Mouse (Mus musculus) hindbrain, embryonic 14.5 days (tissue): ENCODE data around the gene Zfp329. TPM values are rescaled to one million over a fixed set of nuclear protein-coding genes. Genes with fewer than 3 reads are reported as not detected.

ENCODE experiments used
- ATAC-seq: fragments of 200-750 bp; cut with Nextera tagmentation; 2 replicates; pipeline ENCODE4 v1.8.0; 2017; ENCODE audit warnings: moderate number of reproducible peaks, mild to moderate bottlenecking, moderate TSS enrichment, moderate library complexity; ENCODE audit not compliant: low FRiP score
- DNase-seq: peaks from one replicate; pipeline ENCODE4 v3.0.0-alpha.2; 2015; ENCODE audit warnings: low spot score
- H3K27ac ChIP-seq: fragments of 300-500 bp; sonication (generic); 2 replicates; pipeline ENCODE4 v1.5.1; 2014; ENCODE audit warnings: mild to moderate bottlenecking, moderate library complexity
- H3K27me3 ChIP-seq: fragments of 300-500 bp; sonication (generic); 2 replicates; pipeline ENCODE4 v1.6.1; 2014; ENCODE audit warnings: mild to moderate bottlenecking, low read length, mixed read lengths; ENCODE audit not compliant: control insufficient read depth, insufficient read depth
- H3K36me3 ChIP-seq: fragments of 300-500 bp; sonication (generic); replicated peaks from 2 replicates; pipeline ENCODE4 v1.6.1; 2014; ENCODE audit not compliant: control insufficient read depth, insufficient read depth
- H3K4me1 ChIP-seq: fragments of 300-500 bp; sonication (generic); replicated peaks from 2 replicates; pipeline ENCODE4 v1.6.1; 2014; ENCODE audit warnings: antibody characterized with exemption, low read length, mixed read lengths; ENCODE audit not compliant: control insufficient read depth, insufficient read depth
- H3K4me2 ChIP-seq: fragments of 300-500 bp; sonication (generic); replicated peaks from 2 replicates; pipeline ENCODE4 v1.6.1; 2014; ENCODE audit warnings: mild to moderate bottlenecking, moderate library complexity
- H3K4me3 ChIP-seq: fragments of 300-500 bp; sonication (generic); replicated peaks from 2 replicates; pipeline ENCODE4 v1.5.1; 2014; ENCODE audit warnings: mild to moderate bottlenecking, low read length
- H3K9ac ChIP-seq: fragments of 300-500 bp; sonication (generic); 2 replicates; pipeline ENCODE4 v1.6.1; 2014
- H3K9me3 ChIP-seq: fragments of 300-500 bp; sonication (generic); 2 replicates; pipeline ENCODE4 v1.6.1; 2016; ENCODE audit warnings: low read length; ENCODE audit not compliant: control insufficient read depth
- WGBS: fragments of 180-500 bp; shearing (Covaris S2); extraction: QIAGEN DNeasy Blood & Tissue Kit; methylation state at CpG from one replicate; pipeline ENCODE4 v1.1.7; 2014; 5-methylcytosine and 5-hydroxymethylcytosine counted together
- polyA plus RNA-seq: library from polyadenylated mRNA; unstranded; fragments of >200 nt; fragmentation: Nextera tagmentation; extraction: Ambion mirVana; gene quantifications from 2 replicates; pipeline ENCODE4 v1.2.1, GENCODE M21; 2014

Gene Zfp329
- polyA plus RNA-seq, result 30.8 and 31.5 TPM in 2 replicates

GRCm38 (mm10) chr7:12818521-12819295, at the start of gene Zfp329:
TSS of gene Zfp329 (minus strand) at chr7:12818858.
- peak within 1 kb of the TSS; percentile 93 for H3K27ac ChIP-seq
- peak within 1 kb of the TSS; percentile 73 for H3K4me3 ChIP-seq
- peak; percentile 95 for DNase-seq
- ATAC-seq, result peak; percentile 98
- peak within 1 kb of the TSS; percentile 93 for H3K9ac ChIP-seq
- peaks cover 12% of the 10 kb centered on the region for H3K36me3 ChIP-seq
- under 1% methylated on average over 39 of the region's 40 CpGs for WGBS
- peak within 1 kb of the TSS; percentile 68 for H3K4me2 ChIP-seq
- H3K9me3 ChIP-seq, result peaks cover 43% of the 10 kb centered on the region
- no peaks in the 10 kb centered on the region for H3K27me3 ChIP-seq
- H3K4me1 ChIP-seq, result peaks cover 8% of the 10 kb centered on the region

GRCm38 (mm10) chr7:12835779-12836178, 17.1 kb upstream of the Zfp329 start:
- WGBS, result 96% methylated on average over 4 of the region's 4 CpGs
- H3K9ac ChIP-seq, result no peak overlapping the region
- H3K4me1 ChIP-seq, result no peaks in the 10 kb centered on the region
- no peaks in the 10 kb centered on the region for H3K27me3 ChIP-seq
- DNase-seq (no peak), ATAC-seq (no peak)
- peak overlapping the region; percentile 62 for H3K4me2 ChIP-seq
- H3K36me3 ChIP-seq, result peaks cover 46% of the 10 kb centered on the region
- no peak overlapping the region for H3K27ac ChIP-seq
- peaks cover 51% of the 10 kb centered on the region for H3K9me3 ChIP-seq
- H3K4me3 ChIP-seq, result peak overlapping the region; percentile 49

DNA sequence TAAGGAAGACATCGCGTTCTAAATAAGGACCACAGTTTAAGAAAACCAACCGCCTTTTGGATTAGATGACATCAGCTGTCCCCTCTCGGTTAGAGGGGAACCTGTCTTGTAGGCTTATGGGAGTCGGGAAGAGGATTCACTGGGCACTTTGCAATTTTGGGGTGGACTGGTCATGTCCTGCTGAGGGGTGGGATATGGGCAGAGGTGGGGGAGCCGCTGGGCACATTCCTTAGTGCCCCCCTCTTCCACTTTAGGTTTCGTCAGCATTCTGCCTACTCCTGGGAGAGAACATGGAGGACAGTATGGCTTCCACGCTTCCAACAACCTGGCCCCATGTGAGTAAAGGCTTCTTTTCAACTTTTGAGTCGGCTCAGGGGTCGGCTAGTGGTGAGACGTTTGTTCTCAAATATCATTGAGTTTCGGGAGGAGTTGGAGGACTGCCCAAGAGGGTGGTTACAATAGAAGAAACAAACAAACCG, 16.6 kb upstream of the Zfp329 start:
- 47% methylated on average over 13 of the region's 13 CpGs for WGBS
- Histone ChIP-seq H3K36me3 (peaks cover 41% of the 10 kb centered on the region), H3K27me3 (no peaks in the 10 kb centered on the region), H3K27ac (peak overlapping the region; percentile 1; the same call in 1 of the 2 replicates), H3K4me1 (no peaks in the 10 kb centered on the region), H3K4me3 (peak overlapping the region; percentile 49), H3K9me3 (peaks cover 48% of the 10 kb centered on the region), H3K4me2 (peak overlapping the region; percentile 62), H3K9ac (peak overlapping the region; percentile 57)
- DNase-seq (peak; percentile 37), ATAC-seq (peak; percentile 56)

GRCm38 (mm10) chr7:12834162-12835120, 15.8 kb upstream of the Zfp329 start, which contains the start of gene Zfp110:
TSS of gene Zfp110 (plus strand) at chr7:12834761.
- DNase-seq, result peak; percentile 88
- 5% methylated on average over 47 of the region's 47 CpGs for WGBS
- Histone ChIP-seq H3K4me2 (peak within 1 kb of the TSS; percentile 62), H3K27me3 (no peaks in the 10 kb centered on the region), H3K4me1 (no peaks in the 10 kb centered on the region), H3K4me3 (peak within 1 kb of the TSS; percentile 49), H3K27ac (peak within 1 kb of the TSS; percentile 1; the same call in 1 of the 2 replicates), H3K9ac (peak within 1 kb of the TSS; percentile 57), H3K9me3 (peaks cover 45% of the 10 kb centered on the region), H3K36me3 (peaks cover 35% of the 10 kb centered on the region)
- peak; percentile 96 for ATAC-seq

DNA sequence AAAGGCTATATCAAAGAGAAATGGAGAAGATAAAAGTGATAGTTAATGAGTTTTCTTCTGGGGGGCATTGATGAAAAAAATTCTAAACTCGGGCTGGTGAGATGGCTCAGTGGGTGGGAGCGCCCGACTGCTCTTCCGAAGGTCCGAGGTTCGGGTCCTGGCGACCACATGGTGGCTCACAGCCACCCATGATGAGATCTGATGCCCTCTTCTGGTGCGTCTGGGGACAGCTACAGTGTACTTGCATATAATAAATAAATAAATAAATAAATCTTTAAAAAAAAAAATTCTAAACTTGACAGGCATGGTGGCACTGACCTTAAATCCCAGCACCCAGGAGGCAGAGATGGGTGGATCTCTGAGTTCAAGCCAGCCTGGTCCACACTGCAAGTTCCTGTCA, 3.1 kb downstream of the Zfp329 start:
- WGBS, result 98% methylated on average over 8 of the region's 8 CpGs
- H3K9me3 ChIP-seq, result peaks cover 57% of the 10 kb centered on the region
- peaks cover 8% of the 10 kb centered on the region for H3K4me1 ChIP-seq
- ATAC-seq (no peak), DNase-seq (no peak)
- no peak overlapping the region for H3K27ac ChIP-seq
- H3K27me3 ChIP-seq, result no peaks in the 10 kb centered on the region
- no peak overlapping the region for H3K4me2 ChIP-seq
- no peak overlapping the region for H3K9ac ChIP-seq
- H3K36me3 ChIP-seq, result peaks cover 21% of the 10 kb centered on the region
- H3K4me3 ChIP-seq, result no peak overlapping the region

DNA sequence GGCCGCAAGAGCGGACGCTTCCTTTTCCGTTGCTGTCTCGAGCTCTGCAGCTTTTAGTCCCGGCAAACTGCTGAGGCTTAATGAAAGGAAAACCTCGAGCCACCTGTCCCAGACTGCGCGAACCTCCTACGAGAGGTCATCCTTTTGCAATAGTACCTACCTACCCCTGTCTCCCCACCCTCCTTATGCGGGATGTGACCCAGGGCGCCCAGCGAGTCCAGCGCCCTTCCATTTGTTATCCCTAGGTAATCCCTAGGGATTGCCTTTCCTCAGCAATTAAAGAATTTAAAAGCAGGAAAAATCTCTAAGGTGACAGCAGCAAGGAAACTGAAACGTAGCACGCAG, 15.0 kb downstream of the Zfp329 start:
- H3K27me3 ChIP-seq, result no peaks in the 10 kb centered on the region
- H3K27ac ChIP-seq, result peak overlapping the region; percentile 95
- H3K4me1 ChIP-seq, result peaks cover 5% of the 10 kb centered on the region; the same call in 1 of the 2 replicates
- no peak; the same call in none of the 2 replicates for ATAC-seq
- H3K4me3 ChIP-seq, result peak overlapping the region; percentile 45
- WGBS, result under 1% methylated on average over 16 of the region's 16 CpGs
- H3K9me3 ChIP-seq, result peaks cover 16% of the 10 kb centered on the region
- H3K9ac ChIP-seq, result peak overlapping the region; percentile 88
- DNase-seq, result peak; percentile 49
- peak overlapping the region; percentile 87 for H3K4me2 ChIP-seq
- H3K36me3 ChIP-seq, result peaks cover 26% of the 10 kb centered on the region

DNA sequence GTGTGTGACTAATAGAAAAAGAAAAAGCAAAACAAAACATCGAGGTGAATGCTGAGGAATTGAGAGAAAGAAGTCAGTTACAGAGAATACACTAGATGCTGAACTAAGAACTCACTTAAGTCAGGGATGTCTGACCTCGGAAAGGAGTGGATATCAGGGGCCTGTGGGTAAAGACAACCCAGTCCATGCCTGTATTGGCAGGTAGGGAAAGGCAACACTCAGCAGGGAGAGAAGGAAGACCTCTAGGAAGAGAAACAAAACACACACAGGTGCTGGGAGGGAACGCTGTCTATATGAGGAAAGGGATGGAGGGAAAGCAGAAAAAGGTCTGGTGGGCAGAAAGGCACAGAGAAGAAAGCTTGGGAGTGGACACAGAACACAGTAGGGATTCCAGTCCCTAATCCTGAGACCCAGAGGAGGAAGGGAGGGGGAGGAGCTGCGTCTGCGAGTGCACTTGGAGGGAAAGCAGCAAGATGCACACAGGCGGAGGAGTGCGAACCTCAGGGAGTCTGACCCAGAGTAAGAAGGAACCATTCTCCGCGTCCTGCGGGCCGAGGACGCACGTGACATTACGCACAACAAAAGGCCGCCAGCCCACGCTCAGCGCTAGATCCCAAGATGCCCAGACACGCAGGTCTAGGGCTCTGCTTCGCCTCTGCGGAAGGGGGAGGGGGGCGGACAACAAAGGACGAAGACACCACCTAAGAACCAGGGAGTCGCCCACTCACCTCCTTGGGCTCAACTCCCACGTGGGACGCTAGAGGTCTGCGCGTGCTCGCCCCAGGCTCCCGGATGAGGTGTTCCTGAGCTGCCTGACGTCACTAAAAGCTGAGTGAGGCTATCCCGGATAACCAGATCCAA, 15.6 kb downstream of the Zfp329 start, which contains the start of gene Zscan18:
TSS of gene Zscan18 (minus strand) at position 770 of the 861 bp plus-strand sequence.
- ATAC-seq, result peak; percentile 99
- H3K9ac ChIP-seq, result peak within 1 kb of the TSS; percentile 88
- WGBS, result 5% methylated on average over 31 of the region's 31 CpGs

DNA sequence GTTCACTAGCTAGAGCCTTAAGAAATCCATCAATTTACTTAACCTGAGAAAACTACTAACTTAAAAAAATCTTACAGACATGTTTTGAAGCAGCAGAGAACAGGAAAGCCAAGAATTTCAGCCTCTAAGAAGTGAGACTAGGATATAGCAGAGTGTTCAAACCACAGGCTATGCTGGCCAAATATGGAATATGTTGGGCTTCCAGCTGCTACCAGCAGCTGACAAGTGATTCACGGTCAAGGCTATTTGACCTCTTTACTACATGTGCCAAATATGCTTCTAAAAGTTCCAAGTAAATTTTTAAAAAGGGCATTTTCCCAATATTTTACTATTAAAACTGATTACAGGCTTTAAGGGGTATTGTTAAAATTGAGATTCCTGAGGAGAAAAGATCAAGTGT, 19.1 kb downstream of the Zfp329 start:
- no peak for ATAC-seq
- no peak for DNase-seq
- H3K4me1 ChIP-seq, result peaks cover 5% of the 10 kb centered on the region; the same call in 1 of the 2 replicates
- H3K27ac ChIP-seq, result no peak overlapping the region
- H3K9ac ChIP-seq, result no peak overlapping the region
- no peaks in the 10 kb centered on the region for H3K36me3 ChIP-seq
- H3K9me3 ChIP-seq, result peaks cover 14% of the 10 kb centered on the region
- no peaks in the 10 kb centered on the region for H3K27me3 ChIP-seq
- no peak overlapping the region for H3K4me2 ChIP-seq
- no peak overlapping the region for H3K4me3 ChIP-seq
- 94% methylated on average over 1 of the region's 1 CpGs for WGBS

More for the DNA sequence above, 15.6 kb downstream of the Zfp329 start, which contains the start of gene Zscan18:
- Histone ChIP-seq H3K4me1 (peaks cover 5% of the 10 kb centered on the region; the same call in 1 of the 2 replicates), H3K27me3 (no peaks in the 10 kb centered on the region), H3K4me3 (peak within 1 kb of the TSS; percentile 45), H3K36me3 (peaks cover 20% of the 10 kb centered on the region), H3K27ac (peak within 1 kb of the TSS; percentile 95), H3K4me2 (peak within 1 kb of the TSS; percentile 87), H3K9me3 (peaks cover 10% of the 10 kb centered on the region; the same call in 1 of the 2 replicates)
- DNase-seq, result peak; percentile 89
